Mouse (Mus musculus) T-cell, adult 2 months (primary cell): ENCODE measurements around the gene Smok2b.
"Not testable (repeated sequence)": the region's sequence is repeated elsewhere in the genome, so short reads cannot be mapped to it uniquely, and the experiment has no call there.

Source experiments
- DNase-seq: peaks from one replicate; pipeline ENCODE4 v3.0.0; 2022; ENCODE audit warnings: low spot score

The Smok2b gene

GRCm38 (mm10) chr17:13229957-13230356 lies at the start of gene Smok2b:
TSS of gene Smok2b (plus strand) at chr17:13230257.
- DNase-seq: not testable (repeated sequence)

- DNase-seq: not testable (repeated sequence)
These were observed 49.6 kb upstream of the Smok2b start for GRCm38 (mm10) chr17:13180491-13180890.

- DNase-seq: not testable (repeated sequence)
These were observed 47.3 kb upstream of the Smok2b start for GRCm38 (mm10) chr17:13182712-13183111.

GRCm38 (mm10) chr17:13184514-13184913 lies 45.5 kb upstream of the Smok2b start:
- not testable (repeated sequence) for DNase-seq

GRCm38 (mm10) chr17:13186541-13186940 lies 43.5 kb upstream of the Smok2b start:
- not testable (repeated sequence) for DNase-seq

- not testable (repeated sequence) for DNase-seq
These were observed 42.4 kb upstream of the Smok2b start for GRCm38 (mm10) chr17:13187621-13188020.

- DNase-seq: not testable (repeated sequence)
These were observed 41.2 kb upstream of the Smok2b start for GRCm38 (mm10) chr17:13188846-13189245.

GRCm38 (mm10) chr17:13190836-13191583 lies 39.0 kb upstream of the Smok2b start:
- not testable (repeated sequence) for DNase-seq

GRCm38 (mm10) chr17:13196486-13196885 lies 33.6 kb upstream of the Smok2b start:
- not testable (repeated sequence) for DNase-seq

GRCm38 (mm10) chr17:13198812-13199211 lies 31.2 kb upstream of the Smok2b start:
- DNase-seq: not testable (repeated sequence)

- not testable (repeated sequence) for DNase-seq
These were observed 30.1 kb upstream of the Smok2b start for GRCm38 (mm10) chr17:13199880-13200409.

GRCm38 (mm10) chr17:13201551-13201950 lies 28.5 kb upstream of the Smok2b start:
- DNase-seq: not testable (repeated sequence)

- not testable (repeated sequence) for DNase-seq
These were observed 27.5 kb upstream of the Smok2b start for GRCm38 (mm10) chr17:13202453-13203107.

GRCm38 (mm10) chr17:13205247-13205646 lies 24.8 kb upstream of the Smok2b start:
- DNase-seq: not testable (repeated sequence)

GRCm38 (mm10) chr17:13206491-13206890 lies 23.6 kb upstream of the Smok2b start:
- no peak for DNase-seq

GRCm38 (mm10) chr17:13208460-13208859 lies 21.6 kb upstream of the Smok2b start:
- peak; percentile 52 for DNase-seq

GRCm38 (mm10) chr17:13212136-13212850 lies 17.8 kb upstream of the Smok2b start:
- DNase-seq: no peak

- no peak for DNase-seq
These were observed 15.9 kb upstream of the Smok2b start for GRCm38 (mm10) chr17:13214169-13214568.

- DNase-seq: no peak
These were observed 14.5 kb upstream of the Smok2b start for GRCm38 (mm10) chr17:13215595-13215994.

GRCm38 (mm10) chr17:13220888-13221287 lies 9.2 kb upstream of the Smok2b start, which contains the start of gene Smok2a:
TSS of gene Smok2a (plus strand) at chr17:13221188.
- DNase-seq: no peak

GRCm38 (mm10) chr17:13221921-13222320 lies 8.1 kb upstream of the Smok2b start:
- DNase-seq: not testable (repeated sequence)

- not testable (repeated sequence) for DNase-seq
These were observed 9.4 kb downstream of the Smok2b start for GRCm38 (mm10) chr17:13239461-13239860.
